Mouse (Mus musculus) liver, embryonic 14.5 days (tissue): ENCODE data around the gene Dlat.

ENCODE experiments used
- CTCF ChIP-seq: IDR thresholded peaks from 2 replicates; pipeline ENCODE4 v1.5.1; 2016; ENCODE audit warnings: antibody characterized with exemption, low read depth, control low read depth
- EP300 ChIP-seq: IDR thresholded peaks from 2 replicates; pipeline ENCODE4 v1.6.1; 2016; ENCODE audit warnings: antibody characterized with exemption, low read depth

- no peak for TF ChIP-seq CTCF
- TF ChIP-seq EP300 = no peak
Measured at GRCm38 (mm10) chr9:50650503-50650902, 9.1 kb downstream of the Dlat start.
